Mouse (Mus musculus) brown adipose tissue, adult 24 weeks (tissue): Measurements from ENCODE around the gene Ddx27. TPM values are rescaled to one million over a fixed set of nuclear protein-coding genes. Genes with fewer than 3 reads are reported as not detected.

Experiments used
- H3K27ac ChIP-seq: fragments of 200-500 bp; replicated peaks from 2 replicates; pipeline ENCODE4 v1.5.1; 2012; ENCODE audit warnings: low read depth, mild to moderate bottlenecking, low read length
- H3K4me1 ChIP-seq: fragments of 200-500 bp; 2 replicates; pipeline ENCODE4 v1.6.1; 2012; ENCODE audit warnings: low read length, mixed read lengths; ENCODE audit not compliant: control insufficient read depth, insufficient read depth, insufficient read length
- H3K4me3 ChIP-seq: fragments of 200-500 bp; 2 replicates; pipeline ENCODE4 v1.5.1; 2012; ENCODE audit warnings: low read depth, mild to moderate bottlenecking, low read length, moderate library complexity; ENCODE audit not compliant: insufficient read depth
- polyA plus RNA-seq: library from polyadenylated mRNA; stranded (reverse); fragments of >200 nt; gene quantifications from 2 replicates; pipeline ENCODE4 v1.2.4, GENCODE M21; 2012; ENCODE audit not compliant: missing spikeins, insufficient read depth, insufficient read length

The Ddx27 gene
- polyA plus RNA-seq, 1 experiment: 16.1 TPM

GRCm38 (mm10) chr2:167053127-167053844 is 38.3 kb downstream of the Ddx27 start:
- Histone ChIP-seq H3K4me1 (peaks cover 4% of the 10 kb centered on the region; the same call in 1 of the 2 replicates), H3K27ac (no peak overlapping the region), H3K4me3 (no peak overlapping the region)

- no peak overlapping the region for H3K4me3 ChIP-seq
- 0 out of 2 replicates have a peak overlapping the region, but pooled peaks have one; percentile 4 for H3K27ac ChIP-seq
- H3K4me1 ChIP-seq: peaks cover 12% of the 10 kb centered on the region
These were observed 40.4 kb downstream of the Ddx27 start for GRCm38 (mm10) chr2:167055386-167055785.

GRCm38 (mm10) chr2:167056210-167056941 is 41.4 kb downstream of the Ddx27 start:
- Histone ChIP-seq H3K27ac (0 out of 2 replicates have a peak overlapping the region, but pooled peaks have one; percentile 4), H3K4me3 (no peak overlapping the region), H3K4me1 (peaks cover 18% of the 10 kb centered on the region)

GRCm38 (mm10) chr2:167056942-167057323 is 41.9 kb downstream of the Ddx27 start:
- Histone ChIP-seq H3K4me1 (peaks cover 21% of the 10 kb centered on the region), H3K27ac (no peak overlapping the region), H3K4me3 (no peak overlapping the region)

GRCm38 (mm10) chr2:167058201-167058600 is 43.2 kb downstream of the Ddx27 start:
- H3K27ac ChIP-seq: peak overlapping the region; percentile 35; the same call in 1 of the 2 replicates
- H3K4me3 ChIP-seq: no peak overlapping the region
- peaks cover 21% of the 10 kb centered on the region for H3K4me1 ChIP-seq

GRCm38 (mm10) chr2:167058814-167059387 is 43.9 kb downstream of the Ddx27 start:
- Histone ChIP-seq H3K4me1 (peaks cover 21% of the 10 kb centered on the region), H3K4me3 (no peak overlapping the region), H3K27ac (peak overlapping the region; percentile 35)

GRCm38 (mm10) chr2:167059536-167059935 is 44.5 kb downstream of the Ddx27 start:
- H3K4me1 ChIP-seq: peaks cover 23% of the 10 kb centered on the region
- H3K27ac ChIP-seq: peak overlapping the region; percentile 46; the same call in 1 of the 2 replicates
- peak overlapping the region; percentile 36 for H3K4me3 ChIP-seq

GRCm38 (mm10) chr2:167059960-167060359 is 45.0 kb downstream of the Ddx27 start:
- peak overlapping the region; percentile 46 for H3K27ac ChIP-seq
- H3K4me3 ChIP-seq: peak overlapping the region; percentile 36

GRCm38 (mm10) chr2:167060360-167060759 is 45.4 kb downstream of the Ddx27 start:
- H3K27ac ChIP-seq: peak overlapping the region; percentile 46
- peaks cover 19% of the 10 kb centered on the region for H3K4me1 ChIP-seq
- H3K4me3 ChIP-seq: peak overlapping the region; percentile 36

More at GRCm38 (mm10) chr2:167059960-167060359, 45.0 kb downstream of the Ddx27 start:
- H3K4me1 ChIP-seq: peaks cover 22% of the 10 kb centered on the region

GRCm38 (mm10) chr2:167060761-167061160 is 45.8 kb downstream of the Ddx27 start:
- Histone ChIP-seq H3K27ac (peak overlapping the region; percentile 46; the same call in 1 of the 2 replicates), H3K4me1 (peaks cover 19% of the 10 kb centered on the region), H3K4me3 (peak overlapping the region; percentile 36)

- Histone ChIP-seq H3K4me1 (peaks cover 19% of the 10 kb centered on the region), H3K27ac (peak overlapping the region; percentile 84)
These were observed 46.5 kb downstream of the Ddx27 start for GRCm38 (mm10) chr2:167061381-167062034.

GRCm38 (mm10) chr2:167062497-167062911 is 47.5 kb downstream of the Ddx27 start:
- H3K4me3 ChIP-seq: peak overlapping the region; percentile 87
- peak overlapping the region; percentile 84 for H3K27ac ChIP-seq
- peaks cover 19% of the 10 kb centered on the region for H3K4me1 ChIP-seq

More at GRCm38 (mm10) chr2:167061381-167062034, 46.5 kb downstream of the Ddx27 start:
- peak overlapping the region; percentile 87 for H3K4me3 ChIP-seq

GRCm38 (mm10) chr2:167062965-167063880 is 48.2 kb downstream of the Ddx27 start, which contains the start of gene Znfx1:
Gene Znfx1, minus strand, starts transcription at chr2:167063015.
- H3K4me3 ChIP-seq: peak within 1 kb of the TSS; percentile 87
- H3K4me1 ChIP-seq: peaks cover 19% of the 10 kb centered on the region
- peak within 1 kb of the TSS; percentile 84 for H3K27ac ChIP-seq
